Mouse (Mus musculus) kidney, postnatal 10 days (tissue): ENCODE measurements around the gene Syn3.

ENCODE experiments used
- DNase-seq: peaks from one replicate; pipeline ENCODE4 v3.0.0; 2021; ENCODE audit warnings: mixed read lengths

Gene Syn3

GRCm38 (mm10) chr10:86302761-86303494 is 195.8 kb downstream of the Syn3 start:
- peak; percentile 89 for DNase-seq

GRCm38 (mm10) chr10:86302318-86302648 is 196.4 kb downstream of the Syn3 start:
- peak; percentile 42 for DNase-seq

GRCm38 (mm10) chr10:86301593-86302317 is 196.9 kb downstream of the Syn3 start:
- DNase-seq: peak; percentile 54

- peak; percentile 57 for DNase-seq
Measured at GRCm38 (mm10) chr10:86301117-86301490, 197.6 kb downstream of the Syn3 start.

GRCm38 (mm10) chr10:86300293-86301116 is 198.2 kb downstream of the Syn3 start, which contains the start of gene Timp3:
Gene Timp3 (plus strand): TSS chr10:86300372.
- DNase-seq: peak; percentile 95

GRCm38 (mm10) chr10:86299795-86300194 is 198.9 kb downstream of the Syn3 start:
- DNase-seq: no peak

GRCm38 (mm10) chr10:86298326-86298725 is 200.4 kb downstream of the Syn3 start:
- peak; percentile 42 for DNase-seq

- DNase-seq: no peak
Measured at GRCm38 (mm10) chr10:86297307-86297706, 201.4 kb downstream of the Syn3 start.

GRCm38 (mm10) chr10:86296111-86296510 is 202.6 kb downstream of the Syn3 start:
- DNase-seq: peak; percentile 86

- DNase-seq: no peak
Measured at GRCm38 (mm10) chr10:86295454-86296098, 203.1 kb downstream of the Syn3 start.

- DNase-seq: peak; percentile 66
Measured at GRCm38 (mm10) chr10:86294599-86295365, 203.9 kb downstream of the Syn3 start.

GRCm38 (mm10) chr10:86293880-86294279 is 204.8 kb downstream of the Syn3 start:
- DNase-seq: no peak

GRCm38 (mm10) chr10:86290109-86290771 is 208.5 kb downstream of the Syn3 start:
- DNase-seq: peak; percentile 83

- DNase-seq: no peak
Measured at GRCm38 (mm10) chr10:86286508-86286907, 212.2 kb downstream of the Syn3 start.

GRCm38 (mm10) chr10:86281238-86281637 is 217.5 kb downstream of the Syn3 start:
- no peak for DNase-seq

GRCm38 (mm10) chr10:86279579-86280168 is 219.0 kb downstream of the Syn3 start:
- DNase-seq: no peak

- DNase-seq: no peak
Measured at GRCm38 (mm10) chr10:86278481-86278880, 220.2 kb downstream of the Syn3 start.

GRCm38 (mm10) chr10:86277327-86277726 is 221.4 kb downstream of the Syn3 start:
- no peak for DNase-seq

- DNase-seq: no peak
Measured at GRCm38 (mm10) chr10:86275585-86275984, 223.1 kb downstream of the Syn3 start.

- DNase-seq: peak; percentile 81
Measured at GRCm38 (mm10) chr10:86273410-86274191, 225.1 kb downstream of the Syn3 start.
